Mouse (Mus musculus) MN1 (cell line): Measurements from ENCODE around the gene Olfr1453.
"Not testable (repeated sequence)": the region's sequence is repeated elsewhere in the genome, so short reads cannot be mapped to it uniquely, and the experiment has no call there.

ENCODE experiments used
- DNase-seq: peaks from one replicate; pipeline ENCODE4 v3.0.0-alpha.2; 2016; ENCODE audit warnings: low spot score

Gene Olfr1453

DNA sequence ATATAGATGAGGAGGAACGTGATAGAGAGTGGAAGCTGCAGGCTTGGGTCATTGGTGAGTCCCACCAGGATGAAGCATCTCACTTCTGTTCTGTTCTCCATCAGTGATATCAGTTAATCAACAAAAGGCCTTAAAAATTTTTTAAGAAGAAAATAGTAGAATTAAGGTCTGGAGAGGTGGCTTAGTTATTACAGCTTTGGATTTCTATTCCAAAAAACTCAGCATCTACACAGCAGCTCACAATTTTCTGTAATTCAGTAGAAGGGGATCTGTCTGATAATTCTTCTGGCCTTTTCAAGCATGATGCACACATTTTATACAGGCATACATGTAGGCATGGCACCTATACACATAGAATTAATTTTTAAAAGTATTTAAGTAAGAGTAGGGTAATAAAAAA lies at the start of gene Olfr1453:
Olfr1453 (minus strand) TSS at position 101 of the 400 bp plus-strand sequence.
- no peak for DNase-seq

DNA sequence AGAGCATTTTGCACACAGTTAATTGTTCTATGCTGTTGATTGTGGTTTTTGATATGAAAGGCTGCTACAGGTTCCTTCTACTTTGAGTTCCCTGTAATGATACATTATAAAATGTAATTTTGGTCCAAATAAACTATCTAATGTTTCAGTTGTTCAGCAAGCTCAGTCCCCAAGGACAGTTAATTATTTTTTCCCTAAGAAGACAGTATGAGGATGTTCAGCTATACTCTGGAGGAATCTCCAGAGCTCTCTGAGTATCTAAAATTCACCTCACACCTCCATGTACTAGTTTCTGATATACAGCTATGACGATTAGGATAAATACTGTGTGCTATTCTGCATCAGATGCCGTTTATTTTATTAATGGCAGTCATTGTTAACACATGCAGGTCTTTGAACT lies 32.2 kb upstream of the Olfr1453 start, which contains the start of gene Olfr1454:
Olfr1454 (plus strand) TSS at position 301 of the 400 bp plus-strand sequence.
- no peak for DNase-seq

DNA sequence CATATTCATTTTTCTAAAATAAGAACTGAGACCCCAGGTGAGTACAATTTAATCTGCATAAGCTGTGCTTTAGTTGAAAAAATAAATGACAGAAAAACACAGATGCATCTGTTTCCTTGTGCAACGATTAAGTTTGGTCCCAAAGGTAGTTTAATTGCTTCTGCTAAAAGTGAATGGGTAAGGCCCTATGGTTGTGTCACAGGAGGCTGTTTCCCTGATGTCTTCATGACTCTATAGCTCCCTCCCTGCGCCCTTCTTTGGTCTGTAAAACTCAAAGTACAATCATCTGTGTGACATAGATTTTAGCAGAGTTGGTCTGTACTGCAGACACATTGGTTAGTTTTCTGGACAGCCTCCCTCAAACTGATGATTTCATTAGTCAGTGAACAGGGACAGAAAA lies 33.4 kb downstream of the Olfr1453 start, which contains the start of gene Olfr1451:
Olfr1451 (plus strand) TSS at position 301 of the 400 bp plus-strand sequence.
- DNase-seq = no peak

DNA sequence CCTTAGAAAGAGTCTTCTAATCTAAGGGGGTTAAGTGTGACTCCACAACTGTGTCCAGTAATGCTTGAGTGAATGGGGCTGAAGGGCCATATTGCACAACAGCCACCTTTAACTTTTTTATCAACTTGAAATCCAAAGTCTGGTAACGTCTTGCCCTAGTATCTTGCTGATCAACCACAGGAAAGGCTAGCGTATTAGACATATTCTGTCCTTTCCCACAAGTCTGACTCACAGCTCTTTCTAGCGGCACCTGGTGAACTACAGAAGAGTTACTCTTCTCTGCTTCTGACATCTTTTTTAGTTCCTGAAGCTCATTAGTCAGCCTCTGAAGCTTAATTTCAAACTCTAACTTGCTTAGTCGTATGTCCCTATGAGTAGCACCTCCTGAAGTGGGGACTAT lies 35.8 kb downstream of the Olfr1453 start:
- not testable (repeated sequence) for DNase-seq
